Comparison of ENCODE assay signal across 8 mouse cellular contexts in the genomic region with DNA sequence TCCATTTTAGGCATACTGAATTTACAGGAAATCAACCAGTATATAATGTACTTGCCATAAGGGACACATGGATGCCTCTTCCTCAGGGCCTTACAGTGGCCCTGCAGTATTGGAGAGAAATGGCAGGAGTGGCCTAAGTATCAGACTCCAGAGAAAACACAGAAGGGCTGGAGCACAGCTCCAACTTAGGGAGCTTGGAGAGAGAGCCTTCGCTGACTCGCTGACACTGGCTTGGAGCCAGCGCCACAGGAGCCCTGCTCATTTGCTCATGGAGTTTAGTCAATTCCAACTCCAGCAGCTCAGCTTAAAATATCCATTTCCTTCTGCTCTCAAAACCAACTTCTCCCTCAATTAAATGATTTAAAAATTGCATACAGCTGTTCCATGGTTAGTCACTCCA. TPM values are rescaled to one million over a fixed set of nuclear protein-coding genes. Genes with fewer than 3 reads are reported as not detected.
A peak's percentile ranks its signal among the peaks of the same experiment; 100 is the strongest.
DNase-seq lines count a peak whose midpoint lies in the region; ATAC-seq lines count a peak whose summit lies in the region.

No protein-coding gene starts in this region.

- H3K9ac ChIP-seq in lung, embryonic 16.5 days (ENCODE audit: low read length), result no peak overlapping the region
- no peak overlapping the region for H3K9ac ChIP-seq in limb, embryonic 13.5 days

- no peaks in the 10 kb centered on the region for H3K27me3 ChIP-seq in lung, embryonic 16.5 days (ENCODE audit: control insufficient read depth, insufficient read depth, low read depth, low read length)
- H3K27me3 ChIP-seq in limb, embryonic 13.5 days, result no peaks in the 10 kb centered on the region

- no peak for DNase-seq in cerebellum, postnatal 4 days (ENCODE audit: low spot score in 2 of 2)
- no peak for DNase-seq in lung, postnatal 25 days (ENCODE audit: low spot score)
- peak; percentile 63 for DNase-seq in gastrocnemius, postnatal 14 days
- DNase-seq in spleen, postnatal 4 days (ENCODE audit: low spot score in 2 of 2), result no peak
- no peak for DNase-seq in urinary bladder, postnatal 14 days (ENCODE audit: low spot score)

- peaks cover 17% of the 10 kb centered on the region for H3K4me1 ChIP-seq in lung, embryonic 16.5 days (replicated peaks; ENCODE audit: control insufficient read depth, insufficient read depth, low read length)
- peaks cover 22% of the 10 kb centered on the region for H3K4me1 ChIP-seq in limb, embryonic 13.5 days

- peak; percentile 52; the same call in 1 of the 2 replicates for ATAC-seq in cerebellum, adult (ENCODE audit: insufficient number of reproducible peaks, low FRiP score, low TSS enrichment)
- ATAC-seq in lung, embryonic 16.5 days (ENCODE audit: low read depth), result peak; percentile 81
- ATAC-seq in limb, embryonic 13.5 days (ENCODE audit: low FRiP score, low read depth), result peak; percentile 82

- 28% methylated on average over 3 of the region's 3 CpGs for WGBS in lung, embryonic 16.5 days
- WGBS in limb, embryonic 13.5 days, result 49% methylated on average over 3 of the region's 3 CpGs

- H3K36me3 ChIP-seq in lung, embryonic 16.5 days (ENCODE audit: control insufficient read depth, insufficient read depth, low read length), result peaks cover 10% of the 10 kb centered on the region
- H3K36me3 ChIP-seq in limb, embryonic 13.5 days, result peaks cover 17% of the 10 kb centered on the region

- no peak overlapping the region for H3K4me2 ChIP-seq in lung, embryonic 16.5 days (ENCODE audit: low read depth, low read length)
- H3K4me2 ChIP-seq in limb, embryonic 13.5 days (replicated peaks), result no peak overlapping the region; the same call in 1 of the 2 replicates

- intact Hi-C loops in gastrocnemius, postnatal 14 days (cut with DNase I; ENCODE audit: low total_unique reads), result no loop called here

- H3K4me3 ChIP-seq in lung, embryonic 16.5 days (ENCODE audit: low read length), result no peak overlapping the region
- H3K4me3 ChIP-seq in limb, embryonic 13.5 days, result no peak overlapping the region

- H3K9me3 ChIP-seq in lung, embryonic 16.5 days (ENCODE audit: control insufficient read depth, low read length), result no peaks in the 10 kb centered on the region
- H3K9me3 ChIP-seq in limb, embryonic 13.5 days, result no peaks in the 10 kb centered on the region

- H3K27ac ChIP-seq in lung, embryonic 16.5 days (ENCODE audit: low read length), result 0 out of 2 replicates have a peak overlapping the region, but pooled peaks have one; percentile 40
- H3K27ac ChIP-seq in limb, embryonic 13.5 days, result peak overlapping the region; percentile 39; the same call in 1 of the 2 replicates

RNA-seq across cellular contexts. Expression of gene Rnf141, which starts 22.6 kb away (rescaled TPM):
- 37.5 and 37.7 TPM in 2 replicates for polyA plus RNA-seq in lung, embryonic 16.5 days (2015; fragmentation: Nextera tagmentation; extraction: Ambion mirVana)
- 10 to 100 TPM; 12.7 to 13.7 TPM for total RNA-seq in gastrocnemius, postnatal 14 days (2021)
- polyA plus RNA-seq in limb, embryonic 13.5 days (2015; fragmentation: Nextera tagmentation; extraction: Ambion mirVana), result 18.5 and 19.0 TPM in 2 replicates

RNA-seq across cellular contexts. Expression of gene Lyve1, which starts 41.4 kb away (rescaled TPM):
- 67.3 and 72.5 TPM in 2 replicates for polyA plus RNA-seq in lung, embryonic 16.5 days (2015; fragmentation: Nextera tagmentation; extraction: Ambion mirVana)
- 10 to 100 TPM; 10.4 to 11.9 TPM for total RNA-seq in gastrocnemius, postnatal 14 days (2021)
- 2.4 and 3.2 TPM in 2 replicates for polyA plus RNA-seq in limb, embryonic 13.5 days (2015; fragmentation: Nextera tagmentation; extraction: Ambion mirVana)

RNA-seq across cellular contexts. Expression of gene Ampd3, which starts 53.6 kb away (rescaled TPM):
- 2.7 and 3.0 TPM in 2 replicates for polyA plus RNA-seq in lung, embryonic 16.5 days (2015; fragmentation: Nextera tagmentation; extraction: Ambion mirVana)
- total RNA-seq in gastrocnemius, postnatal 14 days (2021), result 1 to 10 TPM; 6.6 to 7.7 TPM
- 2.8 and 3.7 TPM in 2 replicates for polyA plus RNA-seq in limb, embryonic 13.5 days (2015; fragmentation: Nextera tagmentation; extraction: Ambion mirVana)

Comparison
In these comparisons a context has a peak if more than half of its experiments do, and no peak if none do; other contexts are left out.
1. RNA of gene Lyve1, which starts 41.4 kb away (polyA plus RNA-seq): 67.3 to 72.5 TPM in lung, embryonic 16.5 days; 2.4 to 3.2 TPM in limb, embryonic 13.5 days; every median in the first group is over 10 times any median in the second.
2. Peak in every context shown above with its lines, with median percentiles within 50 percentile points of each other: ATAC-seq.